Mouse (Mus musculus) ovary, postnatal 10 days (tissue): ENCODE measurements around the gene Trmt61a.
A peak's percentile ranks its signal among the peaks of the same experiment; 100 is the strongest.
"Not testable (repeated sequence)": the region's sequence is repeated elsewhere in the genome, so short reads cannot be mapped to it uniquely, and the experiment has no call there.

Experiments
- DNase-seq: peaks from one replicate; pipeline ENCODE4 v3.0.0; 2022; ENCODE audit warnings: low spot score

Gene Trmt61a

GRCm38 (mm10) chr12:111677882-111678669 is at the start of gene Trmt61a:
Gene Trmt61a (plus strand): TSS chr12:111678105.
- peak; percentile 69 for DNase-seq

GRCm38 (mm10) chr12:111648061-111648645 is 29.8 kb upstream of the Trmt61a start:
- peak; percentile 18 for DNase-seq

- no peak for DNase-seq
Observed at GRCm38 (mm10) chr12:111652953-111653352, 25.0 kb upstream of the Trmt61a start.

DNA sequence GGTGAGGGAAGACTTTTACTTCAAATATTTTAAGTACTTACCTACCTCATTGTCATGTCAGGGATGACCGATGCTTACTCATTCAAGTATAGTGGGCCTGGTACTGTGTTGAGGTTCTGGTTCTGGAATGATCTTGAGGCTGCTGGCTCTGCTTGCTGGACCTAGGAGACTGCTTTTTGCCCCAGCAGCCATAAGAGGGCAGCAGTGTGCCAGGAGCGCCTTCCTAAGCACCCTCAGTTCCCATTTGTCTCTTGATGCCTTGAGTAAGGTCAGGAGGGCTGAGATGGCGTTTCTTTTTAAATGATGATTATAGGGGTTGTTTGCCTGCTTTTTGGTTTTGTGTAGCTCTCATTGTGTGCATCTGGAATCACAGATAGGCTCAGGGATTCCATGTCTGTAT is 24.5 kb upstream of the Trmt61a start:
- DNase-seq = no peak

GRCm38 (mm10) chr12:111655695-111656094 is 22.2 kb upstream of the Trmt61a start:
- no peak for DNase-seq

DNA sequence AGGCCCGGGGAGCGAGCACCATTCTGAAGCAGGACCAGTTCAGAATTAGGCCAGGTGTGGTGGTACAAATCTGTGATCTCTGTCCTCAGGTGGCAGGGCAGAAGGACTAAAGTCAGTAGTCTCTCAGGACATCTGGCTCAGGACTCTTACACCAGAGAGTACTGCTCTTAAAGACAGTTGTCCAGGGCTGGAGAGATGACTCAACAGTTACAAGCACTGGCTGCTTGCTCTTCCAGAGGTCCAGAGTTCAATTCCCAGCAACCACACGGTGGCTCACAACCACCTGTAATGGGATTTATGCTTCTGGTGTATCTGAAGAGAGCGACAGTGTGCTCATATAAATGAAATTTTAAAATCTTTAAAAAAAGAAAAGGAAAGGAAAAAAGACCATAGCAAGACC is 18.6 kb upstream of the Trmt61a start:
- no peak for DNase-seq

GRCm38 (mm10) chr12:111660628-111661027 is 17.3 kb upstream of the Trmt61a start:
- DNase-seq = no peak

GRCm38 (mm10) chr12:111661554-111661953 is 16.4 kb upstream of the Trmt61a start:
- not testable (repeated sequence) for DNase-seq

DNA sequence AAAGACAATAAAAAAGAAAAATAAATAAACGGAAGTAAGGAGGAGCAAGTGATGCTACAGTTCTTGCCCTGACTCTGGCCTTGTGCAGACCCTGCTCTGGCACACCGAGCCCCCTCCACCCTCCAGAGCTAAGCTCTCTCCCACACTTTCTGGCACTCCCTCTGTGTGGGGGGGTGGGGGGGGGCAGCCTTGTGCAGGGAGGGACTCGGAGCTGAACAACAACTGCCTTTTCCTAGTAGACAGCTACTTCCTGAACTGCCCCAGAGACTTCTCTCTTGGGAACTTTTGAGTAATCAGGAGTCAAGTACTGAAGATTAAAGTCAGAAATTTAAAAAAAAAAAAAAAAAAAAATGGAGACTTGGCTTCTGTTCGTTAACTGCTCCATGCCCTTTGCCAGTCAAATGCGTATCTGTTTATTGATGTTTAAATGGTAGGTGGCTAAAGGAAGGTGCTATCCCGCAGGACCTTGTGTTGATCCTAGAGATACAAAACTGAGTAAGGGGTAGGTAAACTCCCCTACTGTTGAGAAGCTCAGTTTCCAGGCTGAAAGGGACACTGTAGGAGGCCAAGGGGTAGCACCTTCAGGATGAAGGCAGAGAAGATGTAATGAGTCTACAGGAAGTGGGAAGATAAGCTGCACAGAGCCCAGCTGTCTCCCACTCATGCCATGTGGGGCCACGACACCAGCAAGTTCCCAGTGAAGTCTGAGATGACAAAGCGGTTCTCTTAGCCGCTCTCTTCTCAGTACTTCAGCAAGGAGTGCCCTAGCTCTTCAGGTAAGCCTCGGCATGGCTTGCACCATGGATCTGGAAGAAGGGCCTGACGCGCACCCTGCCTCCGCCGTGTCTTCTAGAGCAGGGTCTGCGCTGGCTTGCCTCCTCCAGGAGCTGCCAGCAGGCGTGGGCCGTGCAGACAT is 14.4 kb upstream of the Trmt61a start:
- no peak for DNase-seq

DNA sequence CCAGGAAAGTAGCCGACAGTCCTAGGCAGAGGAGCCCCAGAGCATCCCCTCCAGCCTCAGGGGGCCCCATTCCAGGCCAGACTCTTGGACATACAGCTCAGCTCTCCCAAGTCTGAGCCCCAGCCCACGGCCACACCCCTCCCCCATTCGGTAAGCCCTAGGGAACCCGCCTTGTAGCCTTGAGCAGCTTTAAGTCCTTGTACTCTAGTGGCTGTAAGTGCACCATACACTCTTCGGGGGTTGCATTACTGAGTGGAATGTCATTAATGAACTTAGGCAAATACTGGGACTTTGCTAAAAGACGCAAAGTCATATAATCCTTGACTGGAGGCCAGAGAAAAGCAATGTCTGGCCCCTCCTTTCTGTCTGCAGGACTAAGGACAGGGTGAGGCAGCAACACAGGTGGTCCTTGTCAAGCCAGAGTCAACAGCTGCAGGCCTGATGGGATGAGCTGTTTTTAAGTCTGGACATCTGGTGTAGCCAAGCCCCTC is 13.7 kb upstream of the Trmt61a start:
- DNase-seq = no peak

GRCm38 (mm10) chr12:111665041-111665880 is 12.6 kb upstream of the Trmt61a start:
- no peak for DNase-seq

- no peak for DNase-seq
Observed at GRCm38 (mm10) chr12:111666380-111666779, 11.5 kb upstream of the Trmt61a start.

- no peak for DNase-seq
Observed at GRCm38 (mm10) chr12:111667421-111667820, 10.5 kb upstream of the Trmt61a start.

GRCm38 (mm10) chr12:111668457-111668912 is 9.4 kb upstream of the Trmt61a start:
- peak; percentile 97 for DNase-seq

DNA sequence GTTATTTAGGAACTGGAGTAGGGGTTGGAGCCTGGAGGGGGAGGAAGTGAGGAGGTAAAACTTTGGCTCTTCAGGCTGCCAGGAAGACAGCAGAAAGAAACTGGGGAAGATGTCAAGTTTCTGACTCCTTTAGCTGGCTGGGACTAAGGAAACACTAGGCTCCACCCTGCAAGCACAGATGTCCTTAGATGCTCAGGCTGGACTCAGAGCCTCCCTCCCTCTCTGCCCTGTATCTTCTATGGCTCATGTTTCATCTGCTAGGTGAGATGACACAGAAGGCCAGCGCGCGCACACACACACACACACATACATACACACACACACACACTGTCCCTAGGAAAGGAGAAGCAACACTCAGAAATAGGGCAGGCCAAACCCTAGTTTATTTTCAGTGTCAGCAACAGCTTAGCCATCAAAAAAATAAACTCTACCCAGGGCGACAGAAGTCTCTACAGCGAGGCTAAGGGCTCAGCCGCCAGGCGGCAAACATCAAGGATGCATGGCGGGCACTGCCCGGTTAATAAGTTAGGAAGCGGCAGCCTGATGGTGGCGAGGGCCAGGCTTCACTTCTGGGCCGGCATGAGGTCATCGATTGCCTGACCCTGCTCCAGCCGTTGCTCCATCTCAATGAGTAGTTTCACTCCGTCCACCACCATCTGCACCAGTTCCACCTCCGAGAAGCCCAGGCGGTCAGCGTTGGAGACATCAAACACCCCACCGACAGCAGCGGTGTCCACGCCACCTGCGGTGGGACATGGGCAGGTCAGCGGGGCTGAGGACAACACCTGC is 8.7 kb upstream of the Trmt61a start:
- no peak for DNase-seq

DNA sequence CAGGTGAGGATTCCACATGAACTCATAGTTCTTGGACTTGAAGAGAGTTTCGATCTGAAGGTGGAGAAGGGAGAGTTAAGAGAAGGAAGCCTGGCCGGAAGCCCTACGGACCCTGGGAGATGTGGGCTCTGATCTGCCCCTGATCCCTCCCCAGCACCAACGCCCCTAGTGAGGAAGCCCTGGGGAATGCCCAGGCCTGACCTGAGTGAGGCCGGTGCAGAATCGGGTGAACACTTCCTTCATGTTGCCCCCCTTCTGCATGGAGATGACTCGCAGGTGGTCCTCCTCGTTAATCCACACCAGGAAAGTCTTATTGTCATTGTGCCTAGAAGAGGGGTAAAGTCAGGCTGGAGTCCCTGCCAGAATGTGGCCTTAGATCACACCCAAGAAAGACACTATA is 7.9 kb upstream of the Trmt61a start:
- no peak for DNase-seq

DNA sequence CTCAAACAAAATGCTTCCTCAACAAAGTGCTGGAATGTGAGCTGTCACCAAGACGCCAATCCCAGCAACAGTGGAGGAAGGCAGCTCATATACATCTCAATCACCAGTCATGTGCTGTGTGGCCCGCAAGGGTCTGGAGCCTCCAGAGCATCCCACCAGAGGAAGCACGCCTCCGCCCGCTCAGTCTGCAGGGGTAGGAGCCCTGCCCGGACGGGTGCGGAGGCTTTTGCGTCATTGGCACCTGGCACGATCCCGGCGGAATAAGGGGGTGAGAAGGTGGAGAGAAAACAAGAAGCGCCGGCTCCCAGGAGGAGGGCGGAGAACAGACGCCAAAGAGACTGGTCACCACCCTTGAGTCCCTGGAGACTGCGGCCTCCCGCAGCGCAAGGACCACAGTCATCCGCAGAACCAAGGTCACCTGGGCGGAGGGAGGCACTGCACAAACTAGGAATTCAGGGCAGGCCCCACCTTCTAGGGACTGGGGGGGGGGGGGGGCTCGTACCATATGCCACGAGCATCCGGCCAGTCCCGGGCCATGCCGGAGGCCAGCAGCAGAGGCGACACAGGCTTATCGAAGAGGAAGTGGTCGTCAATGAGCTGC is 7.4 kb upstream of the Trmt61a start:
- no peak for DNase-seq

- no peak for DNase-seq
Observed at GRCm38 (mm10) chr12:111670976-111671375, 6.9 kb upstream of the Trmt61a start.

GRCm38 (mm10) chr12:111671431-111671902 is 6.4 kb upstream of the Trmt61a start:
- no peak for DNase-seq

- no peak for DNase-seq
Observed at GRCm38 (mm10) chr12:111672176-111672575, 5.7 kb upstream of the Trmt61a start, which contains the start of gene Ckb. Gene Ckb (minus strand): TSS chr12:111672338.
